Mouse (Mus musculus) cerebellum, postnatal 14 days (tissue): ENCODE data around the gene Dio1.

ENCODE experiments used
- DNase-seq, 2 experiments: peaks; one replicate each; pipeline ENCODE4 v3.0.0; 2021; ENCODE audit warnings: mixed read lengths in 2 of 2

Dio1 gene

DNA sequence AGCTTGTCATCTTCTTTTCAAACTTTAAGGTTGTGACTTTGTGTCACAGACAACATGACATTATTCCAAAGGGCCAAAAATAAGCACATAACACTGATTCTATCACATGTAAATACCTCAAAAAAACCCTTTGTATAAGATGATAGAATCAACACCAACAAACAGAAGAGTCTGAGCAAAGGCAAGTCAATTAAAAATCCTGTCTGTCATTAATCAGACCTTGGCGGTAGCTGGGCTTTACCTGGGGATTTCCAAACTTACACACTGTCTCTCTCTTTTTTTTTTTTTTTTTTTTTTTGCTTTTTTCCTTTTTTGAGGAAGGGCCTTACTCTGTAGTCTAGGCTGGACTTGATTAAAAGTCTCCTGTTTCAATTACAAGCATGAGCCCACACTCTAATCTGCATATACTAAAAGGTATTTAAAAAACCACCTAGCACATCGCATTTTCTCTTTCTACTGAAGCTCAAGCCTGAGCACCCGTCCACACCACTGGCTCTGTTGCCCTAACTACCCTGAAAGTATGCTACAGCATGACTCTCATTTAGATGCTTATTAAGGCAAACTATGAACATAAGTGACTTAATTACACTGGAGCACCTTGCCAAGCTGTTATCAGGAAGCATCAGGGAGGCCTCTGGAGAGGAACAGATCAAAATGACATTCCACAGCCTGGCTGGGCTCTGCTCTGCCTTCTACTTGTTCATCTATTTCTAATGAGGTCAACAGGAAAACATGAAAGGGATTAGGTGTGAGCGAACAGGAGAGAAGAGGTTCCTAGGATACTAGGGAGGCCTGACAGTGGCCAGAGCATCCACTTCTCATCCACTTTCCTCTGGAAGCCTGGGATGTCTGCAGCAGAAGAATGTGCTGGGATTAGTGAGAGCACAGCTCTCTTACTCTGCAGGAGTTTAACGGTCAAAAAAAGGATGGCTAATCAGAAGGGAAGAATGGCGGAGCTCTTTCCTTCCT lies 63.3 kb downstream of the Dio1 start:
- DNase-seq, result no peak
